Mouse (Mus musculus) heart, adult 2 months (tissue): ENCODE data around the gene Fgf13. TPM values are rescaled to one million over a fixed set of nuclear protein-coding genes. Genes with fewer than 3 reads are reported as not detected.

Source experiments
- DNase-seq, 2 experiments: peaks; one replicate each; pipeline ENCODE4 v3.0.0; 2021
- H3K27ac ChIP-seq: fragments of 200-600 bp; 2 replicates; pipeline ENCODE4 v1.8.1; 2022
- H3K27me3 ChIP-seq: fragments of 200-500 bp; 2 replicates; pipeline ENCODE4 v1.6.1; 2012; ENCODE audit warnings: mild to moderate bottlenecking, low read length, inconsistent platforms, mixed read lengths; ENCODE audit not compliant: control insufficient read depth, insufficient read depth
- H3K36me3 ChIP-seq: fragments of 200-500 bp; 2 replicates; pipeline ENCODE4 v1.6.1; 2012; ENCODE audit warnings: low read length, inconsistent platforms; ENCODE audit not compliant: control insufficient read depth, insufficient read depth
- H3K4me1 ChIP-seq: fragments of 200-500 bp; 2 replicates; pipeline ENCODE4 v1.6.1; 2011; ENCODE audit warnings: low read length; ENCODE audit not compliant: control insufficient read depth, insufficient read depth
- H3K4me3 ChIP-seq: fragments of 200-600 bp; 2 replicates; pipeline ENCODE4 v1.8.1; 2022
- H3K79me2 ChIP-seq: fragments of 200-500 bp; replicated peaks from 2 replicates; pipeline ENCODE4 v1.6.1; 2012; ENCODE audit warnings: mild to moderate bottlenecking, inconsistent platforms, low read length, moderate library complexity, mixed read lengths; ENCODE audit not compliant: control insufficient read depth, insufficient read depth
- H3K9ac ChIP-seq: fragments of 200-500 bp; 2 replicates; pipeline ENCODE4 v1.6.1; 2012; ENCODE audit warnings: low read depth, mild to moderate bottlenecking, control low read depth, inconsistent platforms, low read length, mixed read lengths
- CTCF ChIP-seq: fragments of 200-600 bp; IDR thresholded peaks from 2 replicates; pipeline ENCODE4 v1.8.1; 2022; ENCODE audit warnings: antibody characterized with exemption, mild to moderate bottlenecking, moderate library complexity
- EP300 ChIP-seq: fragments of 200-500 bp; IDR thresholded peaks from 2 replicates; pipeline ENCODE4 v1.6.1; 2011; ENCODE audit warnings: low read depth, low read length, control low read depth; ENCODE audit not compliant: insufficient read depth
- POLR2A ChIP-seq: fragments of 200-500 bp; IDR thresholded peaks from 2 replicates; pipeline ENCODE4 v1.6.1; 2011; ENCODE audit warnings: mild to moderate bottlenecking, low read depth, low read length, control low read depth; ENCODE audit not compliant: insufficient read depth
- WGBS: fragments of 180-500 bp; shearing (Covaris S2); methylation state at CpG from one replicate; pipeline ENCODE4 v1.1.7; 2018; 5-methylcytosine and 5-hydroxymethylcytosine counted together
- intact Hi-C: fragments of 180-260 bp; cut with DNase I; formaldehyde crosslinking; loops from one replicate; pipeline ENCODE4 v1.15.1; 2025
- microRNA-seq, 2 experiments: library from miRNA; unstranded; fragments of <30 nt; microRNA quantifications; one replicate each; pipeline ENCODE4 v1.2.0; 2021
- polyA plus RNA-seq: library from polyadenylated mRNA; depleted of rRNA; stranded (reverse); fragments of >200 nt; gene quantifications from 2 replicates; pipeline ENCODE4 v1.2.3, GENCODE M21; 2012
- total RNA-seq, 2 experiments: library from RNA; stranded (reverse); gene quantifications; 2 replicates each; pipeline ENCODE4 v1.2.3; 2021

Gene Fgf13
- total and polyA plus RNA-seq, 3 experiments = 35.6 to 129 (median 102) TPM

GRCm38 (mm10) chrX:59080427-59080826 is 487.4 kb downstream of the Fgf13 start:
- TF ChIP-seq EP300 (no peak), CTCF (no peak), POLR2A (no peak)
- Histone ChIP-seq H3K4me1 (no peaks in the 10 kb centered on the region), H3K4me3 (no peak overlapping the region), H3K36me3 (no peaks in the 10 kb centered on the region), H3K27me3 (no peaks in the 10 kb centered on the region), H3K9ac (no peak overlapping the region), H3K79me2 (no peaks in the 10 kb centered on the region), H3K27ac (no peak overlapping the region)
- intact Hi-C loops = no loop called here
- no peak for DNase-seq

GRCm38 (mm10) chrX:59072083-59072482 is 495.8 kb downstream of the Fgf13 start:
- Histone ChIP-seq H3K79me2 (no peaks in the 10 kb centered on the region), H3K27ac (no peak overlapping the region), H3K9ac (no peak overlapping the region), H3K36me3 (no peaks in the 10 kb centered on the region), H3K27me3 (no peaks in the 10 kb centered on the region), H3K4me3 (no peak overlapping the region), H3K4me1 (no peaks in the 10 kb centered on the region)
- intact Hi-C loops = no loop called here
- no peak for DNase-seq
- TF ChIP-seq POLR2A (no peak), EP300 (no peak), CTCF (no peak)
- whole genome bisulfite sequencing = 74% methylated on average over 3 of the region's 3 CpGs

GRCm38 (mm10) chrX:59063157-59063556 is 504.7 kb downstream of the Fgf13 start:
- no peaks in the 10 kb centered on the region for H3K27me3 ChIP-seq
- intact Hi-C loops = no loop called here
- H3K4me1 ChIP-seq = no peaks in the 10 kb centered on the region
- 70% methylated on average over 4 of the region's 4 CpGs for WGBS
- H3K9ac ChIP-seq = no peak overlapping the region
- no peak overlapping the region for H3K4me3 ChIP-seq
- no peak for DNase-seq
- TF ChIP-seq CTCF (no peak), EP300 (no peak), POLR2A (no peak)
- H3K36me3 ChIP-seq = no peaks in the 10 kb centered on the region
- H3K27ac ChIP-seq = no peak overlapping the region
- H3K79me2 ChIP-seq = no peaks in the 10 kb centered on the region

- Histone ChIP-seq H3K27me3 (no peaks in the 10 kb centered on the region), H3K36me3 (no peaks in the 10 kb centered on the region), H3K4me1 (no peaks in the 10 kb centered on the region), H3K27ac (no peak overlapping the region), H3K9ac (no peak overlapping the region), H3K4me3 (no peak overlapping the region), H3K79me2 (no peaks in the 10 kb centered on the region)
- 58% methylated on average over 1 of the region's 1 CpGs for WGBS
- intact Hi-C loops = no loop called here
- DNase-seq = no peak
- TF ChIP-seq CTCF (no peak), POLR2A (no peak), EP300 (no peak)
Observed at GRCm38 (mm10) chrX:59034969-59035368, 532.9 kb downstream of the Fgf13 start.

Small RNA genes lying within 50 kb of the gene (microRNA-seq; reads per million reads assigned to microRNA genes)
- gene Mir504 = 10.0 to 11.2 reads per million in 2 experiments
